Mouse (Mus musculus) spleen, adult 2 months (tissue): ENCODE results near the gene Urgcp. TPM values are rescaled to one million over a fixed set of nuclear protein-coding genes. Genes with fewer than 3 reads are reported as not detected.

ENCODE experiments used
- DNase-seq, 2 experiments: peaks; one replicate each; pipeline versions ENCODE4 v3.0.0 to v3.0.0-alpha.2; 2012 to 2021; ENCODE audit warnings: low spot score in 2 of 2, low read depth in 1 of 2
- H3K27ac ChIP-seq: fragments of 200-500 bp; 2 replicates; pipeline ENCODE4 v1.5.1; 2012; ENCODE audit warnings: low read length, inconsistent platforms; ENCODE audit not compliant: insufficient read depth
- H3K27me3 ChIP-seq: fragments of 200-500 bp; 2 replicates; pipeline ENCODE4 v1.6.1; 2012; ENCODE audit warnings: mild to moderate bottlenecking, moderate library complexity, low read length, inconsistent platforms; ENCODE audit not compliant: control insufficient read depth, insufficient read depth
- H3K36me3 ChIP-seq: fragments of 200-500 bp; 2 replicates; pipeline ENCODE4 v1.6.1; 2012; ENCODE audit warnings: mild to moderate bottlenecking, low read length, inconsistent platforms; ENCODE audit not compliant: control insufficient read depth, insufficient read depth
- H3K4me1 ChIP-seq: fragments of 200-500 bp; 2 replicates; pipeline ENCODE4 v1.6.1; 2011; ENCODE audit warnings: inconsistent platforms; ENCODE audit not compliant: control insufficient read depth, insufficient read depth, insufficient read length
- H3K4me3 ChIP-seq: fragments of 200-500 bp; 2 replicates; pipeline ENCODE4 v1.5.1; 2011; ENCODE audit warnings: mild to moderate bottlenecking, inconsistent platforms; ENCODE audit not compliant: insufficient read depth, insufficient read length; ENCODE audit errors: extremely low read depth
- CTCF ChIP-seq: fragments of 200-500 bp; IDR thresholded peaks from 2 replicates; pipeline ENCODE4 v1.5.1; 2011; ENCODE audit warnings: mild to moderate bottlenecking, inconsistent platforms; ENCODE audit not compliant: insufficient read depth, insufficient read length, insufficient replicate concordance; ENCODE audit errors: extremely low read depth
- POLR2A ChIP-seq: fragments of 200-500 bp; IDR thresholded peaks from 2 replicates; pipeline ENCODE4 v1.6.1; 2011; ENCODE audit warnings: low read depth, low read length, inconsistent platforms
- WGBS: fragments of 180-500 bp; shearing (Covaris S2); methylation state at CpG from one replicate; pipeline ENCODE4 v1.1.7; 2018; 5-methylcytosine and 5-hydroxymethylcytosine counted together
- polyA plus RNA-seq: library from polyadenylated mRNA; depleted of rRNA; stranded (reverse); fragments of >200 nt; gene quantifications from 2 replicates; pipeline ENCODE4 v1.2.3, GENCODE M21; 2012

Urgcp gene
- polyA plus RNA-seq, 1 experiment: 11.8 TPM

DNA sequence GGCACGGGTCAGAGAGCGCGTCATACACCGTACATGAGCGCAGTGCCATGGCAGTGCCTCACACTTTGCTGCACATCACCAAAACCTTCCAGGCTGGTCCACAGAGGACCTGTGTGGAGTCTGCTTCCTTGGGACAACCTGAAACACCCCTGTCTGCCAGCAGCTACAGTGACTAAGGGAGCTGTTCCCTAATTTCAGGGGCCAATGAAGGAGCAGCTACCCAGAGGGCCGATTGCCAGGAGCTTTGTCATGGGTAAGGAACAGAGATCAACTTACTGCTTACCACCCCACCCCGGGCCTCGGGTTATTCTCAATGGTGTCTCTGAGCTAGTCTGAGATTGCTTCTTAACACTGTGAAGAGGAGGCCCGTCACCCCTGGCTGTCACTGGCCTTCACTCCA is 47.0 kb downstream of the Urgcp start:
- Histone ChIP-seq H3K4me1 (peaks cover 5% of the 10 kb centered on the region; the same call in 1 of the 2 replicates), H3K4me3 (no peak overlapping the region), H3K36me3 (peaks cover 21% of the 10 kb centered on the region), H3K27me3 (no peaks in the 10 kb centered on the region), H3K27ac (no peak overlapping the region)
- DNase-seq: no peak
- 79% methylated on average over 9 of the region's 9 CpGs for WGBS
- TF ChIP-seq POLR2A (no peak), CTCF (no peak)

GRCm38 (mm10) chr11:5707530-5708353 is 54.4 kb downstream of the Urgcp start:
- DNase-seq: peak; percentile 74 to 91
- H3K4me1 ChIP-seq: no peaks in the 10 kb centered on the region; the same call in none of the 2 replicates
- H3K36me3 ChIP-seq: peaks cover 6% of the 10 kb centered on the region
- H3K27me3 ChIP-seq: no peaks in the 10 kb centered on the region
- H3K27ac ChIP-seq: peak overlapping the region; percentile 7; the same call in 1 of the 2 replicates
- peak overlapping the region; percentile 93 for H3K4me3 ChIP-seq
- 23% methylated on average over 40 of the region's 50 CpGs for WGBS
- TF ChIP-seq POLR2A: peak; percentile 90
- no peak for TF ChIP-seq CTCF

- WGBS: 2% methylated on average over 41 of the region's 43 CpGs
- Histone ChIP-seq H3K4me3 (peak overlapping the region; percentile 93), H3K27ac (peak overlapping the region; percentile 7; the same call in 1 of the 2 replicates), H3K36me3 (peaks cover 6% of the 10 kb centered on the region), H3K27me3 (no peaks in the 10 kb centered on the region), H3K4me1 (no peaks in the 10 kb centered on the region; the same call in none of the 2 replicates)
- DNase-seq: peak in 1 of 2 experiments; percentile 42
- TF ChIP-seq POLR2A (no peak), CTCF (no peak)
Measured at GRCm38 (mm10) chr11:5706874-5707529, 55.2 kb downstream of the Urgcp start.

- H3K4me1 ChIP-seq: no peaks in the 10 kb centered on the region; the same call in none of the 2 replicates
- WGBS: 94% methylated on average over 9 of the region's 9 CpGs
- H3K27me3 ChIP-seq: no peaks in the 10 kb centered on the region
- H3K4me3 ChIP-seq: no peak overlapping the region
- no peak for DNase-seq
- TF ChIP-seq CTCF (no peak), POLR2A (no peak)
- no peak overlapping the region for H3K27ac ChIP-seq
- peaks cover 6% of the 10 kb centered on the region for H3K36me3 ChIP-seq
Measured at GRCm38 (mm10) chr11:5705972-5706371, 56.2 kb downstream of the Urgcp start.

DNA sequence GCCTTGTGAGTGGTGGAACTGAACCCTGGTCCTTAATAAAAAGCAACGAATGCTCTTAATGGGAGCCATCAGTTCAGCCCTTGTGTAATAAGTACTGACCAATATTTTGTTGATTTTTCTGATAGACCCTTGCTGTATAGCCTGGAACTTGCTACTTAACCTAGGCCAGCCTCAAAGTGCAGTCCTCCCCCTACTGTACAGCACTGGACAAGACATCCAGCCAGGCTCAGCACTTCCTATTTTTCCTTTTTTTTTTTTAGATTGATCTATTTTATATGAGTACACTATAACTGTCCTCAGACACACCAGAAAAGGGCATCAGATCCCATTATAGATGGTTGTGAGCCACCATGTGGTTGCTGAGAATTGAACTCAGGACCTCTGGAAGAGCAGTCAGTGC is 58.8 kb downstream of the Urgcp start:
- no peak overlapping the region for H3K27ac ChIP-seq
- TF ChIP-seq CTCF (no peak), POLR2A (no peak)
- H3K4me3 ChIP-seq: no peak overlapping the region
- no peaks in the 10 kb centered on the region; the same call in none of the 2 replicates for H3K4me1 ChIP-seq
- WGBS: 93% methylated on average over 1 of the region's 1 CpGs
- DNase-seq: no peak
- H3K36me3 ChIP-seq: peaks cover 6% of the 10 kb centered on the region
- no peaks in the 10 kb centered on the region for H3K27me3 ChIP-seq

GRCm38 (mm10) chr11:5702957-5703332 is 59.2 kb downstream of the Urgcp start:
- 94% methylated on average over 6 of the region's 6 CpGs for WGBS

More at GRCm38 (mm10) chr11:5702957-5703332, 59.2 kb downstream of the Urgcp start:
- no peak for DNase-seq
- no peak for TF ChIP-seq CTCF
- TF ChIP-seq POLR2A: no peak
- Histone ChIP-seq H3K27ac (no peak overlapping the region), H3K27me3 (no peaks in the 10 kb centered on the region), H3K4me1 (no peaks in the 10 kb centered on the region; the same call in none of the 2 replicates), H3K36me3 (peaks cover 6% of the 10 kb centered on the region), H3K4me3 (no peak overlapping the region)
